Mouse (Mus musculus) right cerebral cortex, adult 2 months (tissue): ENCODE results near the gene Zmynd10.
"Not testable (repeated sequence)": the region's sequence is repeated elsewhere in the genome, so short reads cannot be mapped to it uniquely, and the experiment has no call there.

Experiments used
- DNase-seq, 2 experiments: peaks; one replicate each; pipeline ENCODE4 v3.0.0; 2021 to 2022; ENCODE audit warnings: low spot score in 2 of 2

Gene Zmynd10

DNA sequence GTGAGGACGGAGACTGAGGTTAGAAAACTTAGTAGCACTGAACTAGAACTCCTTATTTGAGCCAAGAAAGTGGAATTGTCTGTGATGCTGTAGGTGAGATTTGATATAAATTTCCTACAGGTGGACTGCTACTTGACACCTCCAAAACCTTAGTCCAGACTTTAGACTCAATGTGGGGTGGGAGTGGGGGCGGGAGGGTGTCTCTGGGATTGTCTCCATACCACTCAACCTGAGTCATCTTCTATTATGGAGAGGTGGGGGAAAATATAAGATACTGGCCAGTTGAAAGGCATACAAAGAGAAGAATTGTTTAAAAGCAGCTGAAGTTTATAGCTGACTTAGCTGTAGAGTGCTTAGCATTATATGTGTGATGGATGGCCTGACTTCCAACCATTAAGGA, 8.6 kb downstream of the Zmynd10 start:
- DNase-seq = no peak

- no peak for DNase-seq
These were observed 9.2 kb downstream of the Zmynd10 start for GRCm38 (mm10) chr9:107556346-107556745.

GRCm38 (mm10) chr9:107563029-107563581, 16.0 kb downstream of the Zmynd10 start, which contains the start of gene Tusc2:
Gene Tusc2 (plus strand): TSS chr9:107563255.
- DNase-seq = peak; percentile 97

GRCm38 (mm10) chr9:107565556-107565955, 18.5 kb downstream of the Zmynd10 start:
- not testable (repeated sequence) for DNase-seq

GRCm38 (mm10) chr9:107566041-107566709, 19.1 kb downstream of the Zmynd10 start:
- DNase-seq = peak; percentile 78 to 81

DNA sequence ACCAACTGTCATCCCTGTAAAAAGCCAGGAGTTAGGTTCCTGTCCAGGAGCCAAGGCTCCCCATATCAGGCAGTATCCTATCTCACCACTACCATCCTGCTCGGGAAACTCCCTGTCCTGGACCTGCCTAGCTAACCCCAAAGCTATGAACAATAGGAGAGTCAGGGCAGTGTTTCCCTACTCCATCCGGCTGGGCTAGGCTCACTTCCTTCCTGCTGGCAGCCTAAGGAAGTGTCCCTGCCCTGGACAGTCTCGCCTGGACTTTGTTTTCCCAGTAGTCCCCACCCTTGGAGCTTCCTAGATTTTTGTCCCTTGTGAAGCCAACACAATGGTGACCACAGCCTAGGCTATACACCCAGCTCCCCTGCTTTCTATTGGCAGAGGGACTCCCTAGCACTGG, 19.8 kb downstream of the Zmynd10 start:
- DNase-seq = no peak

- no peak for DNase-seq
These were observed 20.7 kb downstream of the Zmynd10 start, which contains the start of gene Hyal2 for GRCm38 (mm10) chr9:107567702-107568319. Gene Hyal2 (plus strand): TSS chr9:107567945.

DNA sequence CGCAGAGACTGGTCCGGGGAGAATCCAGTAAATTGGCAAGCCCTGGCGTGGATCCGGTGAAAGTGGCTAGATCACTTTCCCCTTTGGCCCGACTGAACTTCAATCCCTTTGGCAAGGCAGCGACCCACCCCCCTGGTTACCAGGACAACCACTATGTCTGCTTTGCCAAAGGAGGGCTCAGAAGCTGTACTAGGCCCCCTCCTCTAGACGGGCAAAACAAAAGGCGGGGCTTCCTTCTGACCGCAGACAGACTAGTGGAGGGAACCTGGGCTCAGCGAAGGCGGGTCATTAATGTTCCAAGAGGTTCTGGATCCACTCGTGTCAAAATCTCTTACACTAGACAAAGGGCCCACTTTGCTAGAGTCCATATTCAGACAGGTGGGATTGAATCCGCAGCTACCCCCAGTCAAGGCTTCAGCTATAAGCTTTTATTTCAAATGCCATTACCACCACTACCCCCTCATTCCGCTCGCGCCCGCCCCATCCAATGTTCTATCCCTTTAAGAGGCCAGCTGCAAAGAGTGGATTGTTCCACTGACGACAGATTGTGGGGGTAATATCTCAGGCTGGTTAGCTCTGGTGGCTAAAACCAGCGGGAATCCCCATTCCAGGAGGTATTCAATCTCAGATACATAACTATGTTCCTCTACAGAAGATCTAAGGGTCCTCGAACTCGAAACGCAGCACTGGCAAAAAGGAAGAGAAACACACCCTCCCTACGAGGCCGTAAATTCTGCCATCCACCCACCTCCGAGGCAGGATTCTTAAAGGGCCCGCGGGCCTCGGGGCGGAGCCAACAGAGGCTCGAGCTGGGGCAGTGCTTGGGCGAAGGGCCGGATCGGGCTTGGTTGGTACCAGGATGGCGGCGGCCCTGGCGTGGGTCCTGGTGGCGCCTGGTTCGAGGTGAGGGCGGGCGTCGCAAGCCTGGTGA, 21.5 kb downstream of the Zmynd10 start:
- peak; percentile 79 to 83 for DNase-seq

- no peak for DNase-seq
These were observed 22.2 kb downstream of the Zmynd10 start for GRCm38 (mm10) chr9:107569270-107569669.

- no peak for DNase-seq
These were observed 22.9 kb downstream of the Zmynd10 start for GRCm38 (mm10) chr9:107570016-107570415.

GRCm38 (mm10) chr9:107570845-107571244, 23.7 kb downstream of the Zmynd10 start:
- no peak for DNase-seq

- DNase-seq = no peak
These were observed 24.6 kb downstream of the Zmynd10 start for GRCm38 (mm10) chr9:107571534-107572326.

DNA sequence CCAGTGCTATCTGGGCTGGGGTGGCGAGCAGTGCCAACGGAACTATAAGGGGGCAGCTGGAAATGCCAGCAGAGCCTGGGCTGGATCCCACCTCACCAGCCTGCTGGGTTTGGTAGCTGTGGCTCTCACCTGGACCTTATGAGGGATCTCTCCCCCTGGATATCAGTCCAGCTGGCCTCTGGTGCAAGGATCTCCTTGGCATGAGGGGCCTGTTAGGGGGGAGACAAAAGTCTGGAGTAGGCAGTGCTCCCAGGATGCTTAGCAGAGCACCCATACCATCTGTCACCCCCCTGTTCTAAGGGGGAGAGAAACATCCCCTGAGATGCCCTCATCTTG, 25.2 kb downstream of the Zmynd10 start:
- no peak for DNase-seq

DNA sequence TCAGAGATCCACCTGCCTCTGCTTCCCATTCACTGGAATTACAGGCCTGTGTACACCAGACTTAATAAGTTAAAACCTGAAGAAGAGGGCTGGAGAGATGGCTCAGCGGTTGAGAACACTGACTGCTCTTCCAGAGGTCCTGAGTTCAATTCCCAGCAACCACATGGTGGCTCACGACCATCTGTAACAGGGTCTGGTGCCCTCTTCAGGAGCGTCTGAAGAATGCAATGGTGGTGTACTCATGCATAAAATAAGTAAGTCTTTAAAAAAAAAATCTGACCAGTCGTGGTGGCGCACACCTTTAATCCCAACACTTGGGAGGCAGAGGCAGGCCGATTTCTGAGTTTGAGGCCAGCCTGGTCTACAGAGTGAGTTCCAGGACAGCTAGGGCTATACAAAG, 26.7 kb downstream of the Zmynd10 start:
- not testable (repeated sequence) for DNase-seq

GRCm38 (mm10) chr9:107575579-107576356, 28.7 kb downstream of the Zmynd10 start:
- no peak for DNase-seq

DNA sequence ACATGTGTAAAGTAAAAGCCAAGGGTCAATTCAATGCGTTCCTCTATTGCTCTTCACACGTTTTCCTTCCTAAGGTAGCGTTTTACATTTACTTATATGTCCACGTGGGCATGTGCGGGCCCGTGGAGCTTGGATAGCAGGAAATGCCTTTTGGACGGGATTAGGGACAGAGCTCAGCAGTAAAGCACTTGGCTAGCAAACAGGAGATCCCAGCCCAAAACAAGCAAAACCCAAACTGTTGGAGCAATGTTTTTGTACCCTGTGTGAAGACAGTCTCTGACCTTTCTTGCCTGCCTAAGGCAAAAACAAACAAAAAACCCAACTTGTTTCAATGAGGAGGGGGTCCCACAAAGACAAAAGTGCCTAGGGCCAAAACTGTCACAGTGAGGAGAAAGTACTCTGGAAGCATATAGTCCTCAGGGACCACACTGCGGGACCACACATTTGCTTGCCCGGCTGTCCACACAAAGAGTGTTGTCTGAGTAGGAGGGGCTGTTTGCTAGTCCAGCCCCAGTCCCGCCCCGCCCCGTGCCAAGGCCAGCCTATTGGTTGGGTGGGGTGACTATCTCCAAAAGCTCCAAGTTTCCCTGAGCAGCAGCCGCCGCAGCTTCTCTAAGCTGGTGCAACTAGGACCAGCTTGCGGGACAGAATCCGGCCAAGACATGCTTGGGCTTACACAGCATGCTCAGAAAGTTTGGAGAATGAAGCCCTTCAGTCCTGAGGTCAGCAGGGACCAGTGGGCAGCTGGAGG, 29.4 kb downstream of the Zmynd10 start, which contains the start of gene Hyal1:
Gene Hyal1, plus strand, starts transcription at position 571 of the 751 bp plus-strand sequence.
- DNase-seq = no peak

DNA sequence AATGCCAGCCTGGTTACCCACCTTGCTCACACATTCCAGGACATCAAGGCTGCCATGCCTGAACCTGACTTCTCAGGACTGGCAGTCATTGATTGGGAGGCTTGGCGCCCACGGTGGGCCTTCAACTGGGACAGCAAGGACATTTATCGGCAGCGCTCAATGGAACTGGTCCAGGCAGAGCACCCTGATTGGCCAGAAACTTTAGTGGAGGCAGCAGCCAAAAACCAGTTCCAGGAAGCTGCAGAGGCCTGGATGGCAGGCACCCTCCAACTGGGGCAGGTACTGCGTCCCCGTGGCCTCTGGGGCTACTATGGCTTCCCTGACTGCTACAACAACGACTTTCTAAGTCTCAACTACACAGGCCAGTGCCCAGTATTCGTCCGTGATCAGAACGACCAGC, 30.8 kb downstream of the Zmynd10 start:
- DNase-seq = no peak

DNA sequence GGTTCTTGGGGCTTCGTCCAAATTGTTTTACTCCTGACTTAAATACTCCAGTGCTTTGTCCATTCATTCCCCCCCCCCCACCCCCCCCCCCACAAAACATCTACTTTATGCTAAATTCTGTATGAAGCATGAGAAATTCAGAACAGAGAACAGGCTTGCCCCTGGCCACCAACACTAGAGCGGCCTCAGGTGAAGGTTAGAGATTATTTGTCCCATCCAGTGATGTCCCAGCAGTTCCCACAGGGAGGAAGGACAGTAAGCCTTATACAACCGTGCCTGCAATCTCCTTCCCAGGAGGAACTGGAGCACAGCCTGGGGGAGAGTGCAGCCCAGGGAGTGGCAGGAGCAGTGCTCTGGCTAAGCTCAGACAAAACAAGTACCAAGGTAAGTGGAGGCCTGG, 31.5 kb downstream of the Zmynd10 start, which contains the start of gene Naa80:
Gene Naa80, plus strand, starts transcription at position 301 of the 400 bp plus-strand sequence.
- DNase-seq = no peak
